Mouse (Mus musculus): ENCODE results near the gene Magi2.

Magi2 gene

DNA sequence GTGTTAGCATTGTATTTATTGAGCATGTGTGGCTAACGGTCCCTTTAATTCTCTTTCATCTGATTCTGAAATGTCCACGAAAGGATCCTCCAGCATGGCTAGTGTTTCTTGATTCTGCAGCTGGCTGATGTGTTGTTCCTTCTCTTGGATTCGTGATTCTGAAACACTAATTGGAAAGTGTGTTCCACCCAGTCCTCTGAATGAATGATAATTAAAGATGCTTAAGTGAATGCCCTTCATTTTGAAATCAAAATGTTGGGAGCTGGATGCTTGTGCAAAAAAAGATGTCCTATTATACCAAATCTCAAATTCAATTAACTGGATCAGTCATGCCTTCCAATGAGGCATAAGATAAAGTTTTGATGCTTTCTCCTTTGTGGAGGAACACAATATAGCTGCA, 1132.2 kb downstream of the Magi2 start:
- no peak for DNase-seq (ENCODE audit: low read depth, low spot score)

DNA sequence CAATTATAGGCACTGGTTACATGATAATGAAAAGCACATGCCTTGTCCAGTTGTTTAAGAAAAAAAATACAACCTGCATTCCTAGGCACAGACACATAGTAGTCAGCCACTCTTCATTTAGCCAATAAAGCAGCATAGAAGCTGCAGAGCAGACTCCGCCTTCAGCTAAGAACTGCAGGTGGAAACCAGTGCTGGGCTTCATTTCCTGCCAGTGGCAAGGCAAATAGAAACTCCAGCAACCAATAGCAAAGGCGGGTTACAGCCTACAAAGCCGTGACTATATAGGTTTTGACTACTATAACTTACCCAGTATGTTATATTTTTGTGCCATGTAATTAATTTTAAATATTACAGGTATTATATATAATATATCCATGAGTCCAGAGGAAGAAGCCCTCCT, 1135.3 kb downstream of the Magi2 start:
- DNase-seq (ENCODE audit: low read depth, low spot score), result no peak

DNA sequence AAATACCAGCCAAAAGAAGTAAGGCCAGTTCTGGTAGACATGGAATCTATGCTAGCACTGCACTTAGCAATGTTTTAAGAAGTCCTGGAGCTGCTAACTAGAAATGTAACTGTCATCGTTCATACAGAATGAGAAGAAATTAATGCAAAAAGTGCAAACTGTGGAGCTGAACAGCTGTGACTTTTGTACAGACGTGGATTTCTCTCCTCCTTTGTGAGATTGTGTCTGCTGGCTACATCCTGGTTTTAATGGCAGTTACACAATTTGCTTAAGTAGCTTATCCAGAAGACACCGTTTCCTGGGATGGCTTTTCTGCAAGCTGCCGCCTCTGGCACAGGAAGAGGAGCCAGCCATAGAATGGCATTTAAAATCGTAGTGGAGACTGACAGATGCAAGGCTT, 1136.4 kb downstream of the Magi2 start:
- no peak for DNase-seq (ENCODE audit: low read depth, low spot score)

DNA sequence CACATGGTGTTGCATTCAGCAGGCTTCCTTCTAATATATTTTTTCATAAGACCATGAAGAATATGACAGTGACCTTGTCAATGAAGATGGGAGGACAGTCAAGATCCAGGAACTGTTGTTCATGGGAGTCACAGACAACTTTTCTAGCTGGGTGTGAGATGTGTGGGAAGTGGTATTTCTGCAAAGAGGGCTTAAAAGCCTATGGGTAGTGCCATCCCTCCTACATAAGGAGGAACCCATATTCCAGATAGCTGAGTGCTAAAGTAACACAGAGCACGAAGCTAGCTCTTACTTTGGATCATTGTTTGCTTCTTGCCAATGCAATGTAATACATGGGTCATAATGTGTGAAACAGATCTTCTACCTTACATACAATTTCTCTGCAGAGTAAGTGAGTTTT, 1146.8 kb downstream of the Magi2 start:
- DNase-seq (ENCODE audit: low read depth, low spot score), result no peak

DNA sequence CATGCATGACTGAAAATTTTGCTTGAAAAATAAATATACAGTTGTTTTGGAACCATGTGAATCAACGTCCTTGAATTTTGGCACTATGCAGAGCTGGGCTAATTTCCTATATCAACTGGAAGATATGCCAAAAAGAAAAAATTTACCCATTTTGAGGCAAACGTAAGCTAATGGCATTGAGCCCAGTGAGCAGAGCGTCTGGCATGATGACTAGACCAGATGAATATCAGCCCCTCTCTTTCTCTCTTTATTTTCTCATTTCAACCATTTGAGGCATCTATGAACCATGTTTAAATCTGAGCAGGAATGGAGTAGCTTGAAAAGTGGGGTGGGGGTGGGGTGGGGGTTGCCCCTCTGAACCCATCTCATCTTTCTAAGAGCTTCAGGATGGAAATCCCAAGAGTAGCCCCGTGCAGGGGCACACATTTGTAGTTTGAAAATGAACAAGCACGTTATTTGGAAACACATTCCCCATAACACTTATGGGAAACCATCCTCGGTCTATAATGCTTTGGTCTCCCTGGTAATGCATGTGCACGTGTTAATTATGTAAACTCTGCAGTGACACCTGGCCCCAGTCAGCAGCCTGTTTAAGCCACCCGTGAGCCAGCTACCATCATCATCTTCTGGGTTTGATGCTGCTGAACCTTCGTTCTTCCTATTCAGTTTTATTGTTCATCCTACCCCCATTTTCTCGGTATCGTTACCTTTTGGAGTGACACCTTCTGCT, 1151.4 kb downstream of the Magi2 start:
- no peak for DNase-seq (ENCODE audit: low read depth, low spot score)

DNA sequence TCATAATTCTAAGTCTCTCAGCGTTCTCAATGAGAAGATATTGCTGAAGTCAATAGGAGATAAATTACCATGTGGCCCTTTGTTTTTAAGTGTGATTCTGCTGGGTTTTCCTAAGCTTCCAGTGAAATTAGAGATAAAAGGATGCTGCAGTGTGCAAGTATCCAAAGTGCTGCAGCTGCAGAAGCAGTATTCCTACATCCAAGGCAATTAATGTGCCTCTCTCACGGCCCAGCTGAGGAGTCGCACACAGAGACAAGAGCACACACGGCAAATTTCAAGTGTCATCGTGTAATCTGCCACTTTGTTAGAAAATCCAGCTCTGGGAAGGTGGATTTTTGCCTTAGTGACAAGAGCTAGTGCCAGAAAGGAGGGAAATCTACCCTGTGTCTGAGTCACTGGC, 1177.7 kb downstream of the Magi2 start:
- DNase-seq (ENCODE audit: low read depth, low spot score), result no peak

DNA sequence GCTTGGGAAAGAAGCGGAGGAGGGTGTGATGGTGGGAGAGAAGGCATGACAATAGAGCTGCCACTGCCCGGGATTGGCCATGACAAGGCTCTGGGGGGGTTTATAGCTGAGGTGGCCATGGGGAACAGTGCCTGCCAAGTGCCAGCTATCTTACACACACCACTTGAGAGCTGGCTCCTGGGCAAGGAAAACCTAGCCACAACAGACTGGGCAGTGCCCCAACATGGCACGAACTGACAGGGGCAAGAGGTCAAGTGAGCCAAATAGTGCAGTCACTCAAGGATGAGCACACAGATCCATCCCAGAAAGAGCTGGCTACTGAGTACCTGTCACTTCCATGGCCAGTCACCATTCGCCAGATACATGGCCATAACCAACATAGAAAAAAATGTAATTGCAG, 1179.8 kb downstream of the Magi2 start:
- no peak for DNase-seq (ENCODE audit: low read depth, low spot score)

DNA sequence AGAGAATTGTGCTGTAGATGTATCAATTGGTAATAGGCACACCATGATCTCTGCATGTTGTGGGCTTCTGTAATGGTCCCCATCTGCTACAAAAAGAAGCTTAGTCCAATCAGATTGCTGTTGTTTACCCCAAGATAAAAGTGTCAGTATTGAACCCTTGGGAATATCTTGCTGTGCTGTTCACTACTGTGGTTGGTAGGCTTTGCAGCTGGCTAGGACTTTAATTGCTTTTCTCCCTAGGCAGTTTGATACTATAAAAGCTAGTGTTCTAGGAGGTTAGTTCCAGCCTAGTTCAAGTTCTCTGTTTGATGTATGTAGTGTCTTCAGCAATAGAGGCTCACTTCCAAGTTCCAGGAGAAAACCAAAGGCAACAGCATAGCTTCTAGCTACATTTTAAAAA, 1188.5 kb downstream of the Magi2 start:
- DNase-seq (ENCODE audit: low read depth, low spot score), result no peak

DNA sequence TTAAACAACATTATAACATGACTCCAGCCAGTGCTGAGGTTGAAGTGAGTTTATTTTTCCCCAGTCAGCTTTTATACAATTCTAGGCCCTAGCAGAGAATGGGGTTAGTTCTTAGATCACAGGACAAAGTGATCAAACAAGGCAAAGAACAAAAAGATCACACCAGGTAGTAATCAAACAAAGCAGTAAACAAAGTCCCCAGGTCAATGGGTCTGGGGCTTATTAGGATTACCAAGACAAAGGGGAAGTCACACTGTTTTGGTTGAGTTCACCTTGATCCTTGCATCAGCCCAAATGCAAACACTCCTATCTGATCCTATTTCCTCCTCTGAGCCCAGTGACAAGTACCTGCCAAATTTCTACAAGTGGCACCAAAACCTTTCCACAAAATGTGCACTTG, 1190.5 kb downstream of the Magi2 start:
- DNase-seq (ENCODE audit: low read depth, low spot score), result no peak

DNA sequence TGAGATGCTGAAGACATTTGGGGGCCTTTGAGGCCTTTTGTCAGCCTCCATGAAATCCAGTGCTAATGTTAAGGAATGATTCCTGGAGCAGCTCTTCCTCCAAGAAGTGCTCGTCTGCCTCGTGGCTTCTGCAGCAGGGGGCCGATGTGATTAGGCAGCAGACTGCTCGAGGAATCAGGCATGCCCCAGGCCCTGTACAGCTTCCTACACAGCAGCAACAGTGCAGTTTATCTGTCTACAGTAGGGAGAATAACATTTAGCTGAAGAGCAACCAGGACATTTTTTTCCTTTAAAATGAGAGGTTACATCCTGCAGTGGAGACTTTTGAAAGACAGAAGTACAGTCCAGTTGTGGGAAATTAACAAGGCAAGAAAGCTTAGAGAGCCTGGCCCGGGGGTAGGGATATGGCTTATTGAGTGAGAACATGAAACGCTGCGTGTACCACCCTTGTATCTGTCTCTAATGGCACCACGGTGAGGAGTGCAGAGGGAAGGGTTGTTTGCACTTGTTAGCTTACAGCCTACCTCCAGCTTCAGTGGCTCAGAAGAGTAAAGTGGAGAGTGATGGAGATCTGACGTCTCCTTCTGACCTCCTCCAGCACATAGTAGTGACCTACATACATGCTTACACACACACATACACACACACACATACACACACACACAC, 1205.4 kb downstream of the Magi2 start:
- no peak for DNase-seq (ENCODE audit: low read depth, low spot score)

DNA sequence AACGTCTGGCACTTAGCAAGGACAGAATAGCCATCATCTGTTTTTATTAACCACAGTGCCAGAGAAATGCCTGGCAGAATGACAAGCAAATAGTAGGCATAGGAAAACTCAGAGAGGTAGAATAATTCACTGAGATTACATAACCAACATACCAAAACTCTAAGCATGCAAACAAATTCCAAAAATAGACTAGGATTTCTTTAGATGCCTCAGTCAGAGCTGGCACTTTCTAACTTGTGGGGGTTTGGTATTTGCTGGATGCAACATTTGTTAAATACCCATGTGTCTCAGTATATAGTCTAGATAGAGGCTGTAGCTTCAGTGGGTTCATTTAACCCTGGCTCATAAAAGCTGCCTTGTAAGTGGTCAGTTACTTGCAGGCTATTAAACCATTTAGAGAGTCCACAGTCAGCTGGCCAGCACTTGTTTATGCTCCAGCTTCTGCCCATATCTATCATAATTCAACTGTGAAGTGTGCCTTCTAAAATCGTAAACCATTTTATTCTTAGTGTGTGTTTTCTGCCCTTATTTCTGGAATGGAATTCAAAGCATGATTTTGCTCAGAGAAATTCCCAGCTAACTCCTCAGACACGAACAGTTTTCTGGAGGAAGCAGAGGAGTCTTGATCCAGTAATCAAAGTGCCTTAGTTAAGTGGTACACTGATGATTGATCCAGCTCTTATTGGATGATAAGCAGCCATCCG, 1219.8 kb downstream of the Magi2 start:
- no peak for DNase-seq (ENCODE audit: low read depth, low spot score)

DNA sequence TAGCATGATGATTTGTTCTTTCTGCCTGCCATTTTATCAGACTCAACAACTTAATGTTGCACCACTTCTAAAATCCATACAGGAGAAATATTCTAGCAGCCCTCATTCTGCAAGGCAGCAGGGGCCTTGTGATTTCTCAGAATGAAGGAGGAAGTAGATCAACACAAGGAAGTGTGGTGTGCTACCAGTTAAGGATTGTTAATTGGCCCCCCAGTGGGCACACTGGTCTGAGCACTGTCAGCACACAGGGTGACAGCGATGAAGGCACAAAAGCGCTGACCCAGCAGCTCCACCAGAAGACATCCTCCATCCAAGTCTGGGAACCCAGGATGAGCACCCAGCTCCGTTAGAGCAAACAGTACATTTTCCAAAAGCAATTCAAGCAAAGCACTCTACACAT, 1229.3 kb downstream of the Magi2 start:
- DNase-seq (ENCODE audit: low read depth, low spot score), result no peak

DNA sequence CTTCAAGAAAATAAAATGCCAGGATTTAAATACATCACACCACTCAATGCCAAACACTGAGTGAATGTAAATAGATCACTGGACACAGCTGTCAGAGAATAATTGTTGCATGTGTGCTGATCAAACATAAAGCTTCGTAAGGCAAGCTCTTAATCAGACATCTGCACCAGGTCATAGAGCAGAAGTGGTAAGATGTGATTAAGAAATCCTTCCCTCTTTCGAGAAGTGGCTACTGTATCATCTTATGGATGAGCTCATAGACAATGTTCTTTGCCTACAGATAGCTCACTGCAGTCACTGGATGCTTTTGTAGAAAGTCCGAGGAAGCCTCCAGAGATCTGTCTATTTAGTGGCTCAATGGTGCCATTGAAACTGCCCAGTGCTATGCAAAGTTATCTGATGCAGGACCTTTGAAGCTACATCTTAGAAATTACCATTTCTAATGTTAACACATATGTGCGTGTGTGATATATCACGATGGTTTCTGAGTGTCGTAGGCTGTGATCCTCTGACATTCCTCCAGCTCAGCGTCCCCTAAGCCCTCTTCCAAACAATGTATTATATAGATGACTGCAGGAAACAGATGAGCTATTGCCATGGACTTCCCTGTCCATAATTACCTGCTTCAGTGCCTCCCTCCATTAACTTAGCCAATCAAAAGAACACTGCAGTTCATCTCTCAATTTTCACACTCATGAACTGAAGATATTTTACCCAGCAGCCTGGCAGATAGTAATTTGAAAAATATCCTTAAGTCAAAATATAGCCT, 1231.1 kb downstream of the Magi2 start:
- DNase-seq (ENCODE audit: low read depth, low spot score), result no peak

DNA sequence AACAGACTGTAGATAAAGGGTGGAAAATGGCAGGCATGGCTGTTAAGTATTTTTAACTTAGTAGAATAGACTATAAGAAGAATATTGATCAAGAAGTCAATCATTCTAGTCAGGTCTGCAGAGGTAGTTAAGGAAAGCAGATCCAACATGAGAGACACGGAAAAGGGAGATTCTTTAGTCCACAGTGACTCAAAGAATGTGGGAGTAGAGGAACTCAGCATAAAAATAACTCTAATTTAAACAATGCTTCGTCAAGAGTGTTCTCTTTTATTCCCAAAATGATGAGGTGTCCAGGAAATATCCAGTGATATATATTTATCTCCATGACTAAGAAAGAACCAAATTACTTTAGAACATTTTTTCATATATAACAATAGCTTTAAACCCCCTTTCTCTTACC, 1234.9 kb downstream of the Magi2 start:
- DNase-seq (ENCODE audit: low read depth, low spot score), result no peak

DNA sequence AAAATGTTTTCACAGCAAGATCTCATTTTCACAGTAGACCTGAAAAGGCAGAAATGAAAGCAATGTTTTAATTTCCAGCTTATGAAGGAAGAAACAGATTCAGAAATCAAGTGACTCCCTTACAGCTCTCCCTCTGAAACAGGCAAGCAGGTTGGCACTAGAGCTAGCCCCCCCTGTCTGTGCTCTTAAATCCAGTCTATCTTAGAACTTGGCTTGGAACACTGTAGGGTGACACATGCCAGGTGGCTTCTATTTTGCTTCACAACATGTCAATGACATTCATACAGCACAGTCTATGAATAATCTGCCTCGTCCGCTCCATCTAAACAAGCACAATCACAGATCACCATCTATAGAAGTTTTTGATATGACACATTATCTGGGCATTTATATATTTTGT, 1235.5 kb downstream of the Magi2 start:
- DNase-seq (ENCODE audit: low read depth, low spot score), result peak; percentile 9

DNA sequence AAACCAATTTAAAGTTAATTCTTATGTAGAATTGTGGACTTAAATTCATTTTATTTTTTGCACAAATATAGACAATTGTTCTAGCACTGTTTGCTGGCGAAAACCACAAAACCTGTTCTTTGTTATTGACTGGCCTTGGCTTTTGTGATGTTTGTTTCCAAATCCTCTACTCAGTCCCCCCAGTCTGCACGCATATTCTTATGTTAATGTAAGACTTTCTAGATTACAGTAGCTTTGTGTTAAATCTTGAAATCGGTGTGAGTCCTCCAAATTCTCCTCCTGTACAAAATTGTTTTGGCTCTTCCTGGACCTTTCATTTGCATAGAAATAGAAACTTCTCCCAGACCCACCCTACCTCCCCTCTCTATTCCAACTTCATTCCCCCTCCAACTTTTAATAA, 1242.9 kb downstream of the Magi2 start:
- no peak for DNase-seq (ENCODE audit: low read depth, low spot score)

DNA sequence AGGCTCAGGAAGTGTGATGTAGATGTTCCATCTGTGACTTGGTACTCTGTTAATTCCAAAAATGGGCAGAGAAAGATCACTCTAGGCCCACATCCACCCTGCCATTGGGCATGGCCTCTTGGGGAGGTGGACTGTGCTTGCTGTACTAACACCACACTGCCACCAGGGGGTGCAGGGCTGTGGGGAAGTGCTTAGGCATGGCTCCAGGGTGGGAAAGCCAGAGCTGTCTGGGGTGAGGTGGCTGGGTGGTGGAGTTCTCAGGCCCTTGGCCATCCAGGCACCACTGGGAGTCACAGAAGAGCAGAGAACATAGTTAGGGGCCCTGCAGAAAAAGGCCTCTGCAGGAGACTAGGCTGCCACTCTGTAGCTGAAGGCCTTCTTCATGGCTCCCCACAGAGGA, 1243.6 kb downstream of the Magi2 start:
- DNase-seq (ENCODE audit: low read depth, low spot score), result peak; percentile 3

DNA sequence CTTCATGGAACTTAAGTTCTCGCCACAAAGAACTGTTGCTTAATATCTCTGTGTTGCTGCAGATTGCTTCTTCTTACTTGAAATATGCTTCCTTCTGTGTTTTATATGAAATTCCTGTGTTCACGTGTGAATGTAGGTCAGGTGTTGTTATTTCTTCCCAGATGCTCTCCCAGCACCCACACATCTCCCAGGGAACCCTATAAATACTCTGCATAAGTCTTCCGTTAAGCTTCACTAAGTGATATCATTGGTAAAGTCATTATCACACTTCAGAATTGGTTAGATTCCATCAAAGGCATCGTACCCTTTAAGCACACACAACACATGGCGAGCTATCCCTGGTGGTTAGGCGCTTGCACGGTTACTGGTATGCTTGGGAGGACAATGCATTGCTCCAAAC, 1257.7 kb downstream of the Magi2 start:
- no peak for DNase-seq (ENCODE audit: low read depth, low spot score)

DNA sequence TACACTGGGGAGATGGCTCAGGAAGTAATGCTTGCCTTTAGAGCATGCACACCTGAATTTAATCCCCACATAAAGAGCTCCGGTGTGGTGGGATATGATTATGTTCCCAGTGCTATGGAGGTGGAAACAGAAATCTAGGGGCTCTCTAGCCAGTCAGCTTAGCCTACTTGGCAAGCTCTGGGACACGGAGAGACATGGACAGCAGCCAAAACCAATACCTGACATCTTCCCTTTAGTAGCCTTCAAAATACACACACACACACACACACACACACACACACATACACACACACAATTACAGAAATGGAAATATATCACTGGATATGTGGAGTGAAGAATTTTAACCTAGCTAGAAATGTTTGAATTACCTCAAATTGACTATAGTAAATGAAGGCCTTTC, 1265.1 kb downstream of the Magi2 start:
- no peak for DNase-seq (ENCODE audit: low read depth, low spot score)

DNA sequence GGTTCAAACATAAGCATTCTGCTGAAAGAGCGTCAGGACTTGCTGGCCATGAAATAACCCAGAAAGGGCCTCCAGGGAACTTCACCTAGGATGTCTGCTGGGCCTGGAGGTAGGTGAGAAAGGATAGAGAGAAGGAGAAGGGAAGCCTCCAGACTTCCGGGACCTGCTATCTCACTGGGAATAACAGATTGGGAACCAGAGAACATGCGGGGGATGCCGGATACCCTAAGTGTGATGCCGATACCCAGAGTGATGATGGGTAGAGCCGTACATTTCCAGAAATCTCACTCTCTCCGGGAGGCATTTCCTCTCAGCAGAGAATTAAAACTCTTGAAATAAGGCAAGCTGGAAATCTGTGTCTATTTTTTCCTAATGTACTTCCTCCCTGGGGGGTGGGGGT, 1265.8 kb downstream of the Magi2 start:
- DNase-seq (ENCODE audit: low read depth, low spot score), result no peak

DNA sequence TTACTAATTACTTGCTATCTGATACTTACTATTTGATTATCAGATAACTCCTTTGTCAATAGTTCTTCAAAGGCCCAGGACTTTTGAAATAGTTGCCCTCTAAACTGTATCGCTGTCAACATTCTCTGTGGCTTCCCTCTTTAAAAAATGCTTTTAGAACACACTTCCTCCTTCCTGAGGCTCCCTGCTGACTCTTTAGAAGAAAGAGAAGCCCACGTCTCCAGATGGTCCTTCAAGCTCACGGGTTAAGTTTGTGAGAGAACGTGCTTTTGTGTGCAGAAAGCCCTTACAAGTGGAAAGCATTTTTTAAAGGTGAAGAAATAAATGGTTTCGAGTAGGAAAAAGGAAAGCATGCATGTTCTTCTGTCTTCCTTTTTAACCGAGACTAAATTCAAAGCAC, 1267.2 kb downstream of the Magi2 start:
- no peak for DNase-seq (ENCODE audit: low read depth, low spot score)

DNA sequence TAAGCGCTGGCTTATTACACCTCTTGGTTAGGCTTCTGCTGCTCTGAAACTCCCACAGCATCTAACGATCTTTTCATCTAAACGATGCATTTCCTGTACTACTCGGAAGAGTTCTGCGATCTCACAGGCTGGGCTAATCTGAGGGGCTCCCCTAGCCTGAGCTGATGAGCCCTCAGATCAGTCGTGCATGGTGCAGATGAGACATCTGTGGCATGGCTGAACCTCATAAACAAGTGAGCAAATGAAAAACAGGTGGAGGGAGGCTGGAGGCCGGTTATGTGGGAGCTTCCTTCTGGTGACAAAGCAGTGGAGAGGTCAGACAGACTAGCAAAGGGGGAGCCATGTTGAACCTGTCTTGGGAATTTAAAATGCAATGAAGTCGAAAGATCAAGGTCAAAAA, 1270.1 kb downstream of the Magi2 start:
- DNase-seq (ENCODE audit: low read depth, low spot score), result no peak
